Mouse (Mus musculus) kidney, postnatal 36 days (tissue): ENCODE measurements around the gene Faap100.
"Not testable (repeated sequence)": the region's sequence is repeated elsewhere in the genome, so short reads cannot be mapped to it uniquely, and the experiment has no call there.

Experiments used
- DNase-seq, 2 experiments: peaks; one replicate each; pipeline ENCODE4 v3.0.0; 2021 to 2022; ENCODE audit warnings: mixed read lengths in 2 of 2

The Faap100 gene

GRCm38 (mm10) chr11:120378611-120379540 lies at the start of gene Faap100:
Faap100 (minus strand) TSS chr11:120378764.
- peak; percentile 92 to 94 for DNase-seq

- no peak for DNase-seq
These were observed 48.2 kb upstream of the Faap100 start for GRCm38 (mm10) chr11:120426727-120427126.

GRCm38 (mm10) chr11:120423569-120424295 lies 45.2 kb upstream of the Faap100 start:
- DNase-seq: peak; percentile 49 to 82

GRCm38 (mm10) chr11:120422651-120423568 lies 44.3 kb upstream of the Faap100 start:
- no peak for DNase-seq

- no peak for DNase-seq
These were observed 40.0 kb upstream of the Faap100 start for GRCm38 (mm10) chr11:120418592-120418991.

GRCm38 (mm10) chr11:120417852-120418251 lies 39.3 kb upstream of the Faap100 start:
- no peak for DNase-seq

- not testable (repeated sequence) for DNase-seq
These were observed 35.1 kb upstream of the Faap100 start for GRCm38 (mm10) chr11:120413621-120414020.

GRCm38 (mm10) chr11:120406445-120406844 lies 27.9 kb upstream of the Faap100 start:
- no peak for DNase-seq

GRCm38 (mm10) chr11:120405867-120406266 lies 27.3 kb upstream of the Faap100 start:
- no peak for DNase-seq

GRCm38 (mm10) chr11:120404814-120405213 lies 26.2 kb upstream of the Faap100 start:
- no peak for DNase-seq

- no peak for DNase-seq
These were observed 20.8 kb upstream of the Faap100 start for GRCm38 (mm10) chr11:120399319-120399718.

- no peak for DNase-seq
These were observed 19.0 kb upstream of the Faap100 start for GRCm38 (mm10) chr11:120397602-120398001.

- no peak for DNase-seq
These were observed 17.1 kb upstream of the Faap100 start for GRCm38 (mm10) chr11:120395661-120396060.

GRCm38 (mm10) chr11:120388580-120388979 lies 10.0 kb upstream of the Faap100 start:
- no peak for DNase-seq

GRCm38 (mm10) chr11:120387157-120387556 lies 8.6 kb upstream of the Faap100 start:
- DNase-seq: no peak

GRCm38 (mm10) chr11:120386632-120387031 lies 8.1 kb upstream of the Faap100 start:
- no peak for DNase-seq

- no peak for DNase-seq
These were observed 3.9 kb upstream of the Faap100 start for GRCm38 (mm10) chr11:120382509-120382908.

- DNase-seq: no peak
These were observed 2.6 kb upstream of the Faap100 start for GRCm38 (mm10) chr11:120381157-120381556.

GRCm38 (mm10) chr11:120380271-120380670 lies 1.7 kb upstream of the Faap100 start:
- DNase-seq: no peak

- DNase-seq: peak; percentile 76 to 82
These were observed 443 bp downstream of the Faap100 start for GRCm38 (mm10) chr11:120378031-120378610.

GRCm38 (mm10) chr11:120377337-120377736 lies 1.2 kb downstream of the Faap100 start:
- DNase-seq: no peak
